Mouse (Mus musculus): Measurements from ENCODE around the gene Kcnj1. TPM values are rescaled to one million over a fixed set of nuclear protein-coding genes. Genes with fewer than 3 reads are reported as not detected.
A peak's percentile ranks its signal among the peaks of the same experiment; 100 is the strongest.

Kcnj1 gene
- polyA plus RNA-seq, 1 experiment from 2014 or later, result 19.2 TPM

- no peak overlapping the region for H3K27ac ChIP-seq (ENCODE audit: low read length)
- WGBS, result 87% methylated on average over 5 of the region's 5 CpGs
- H3K4me1 ChIP-seq (ENCODE audit: insufficient read depth, low read length), result peaks cover 7% of the 10 kb centered on the region; the same call in 1 of the 2 replicates
- no peaks in the 10 kb centered on the region for H3K27me3 ChIP-seq (ENCODE audit: insufficient read depth, low read length)
- no peak overlapping the region for H3K4me2 ChIP-seq (replicated peaks; ENCODE audit: low read depth, low read length)
- no peak overlapping the region for H3K4me3 ChIP-seq (ENCODE audit: low read length)
- no peaks in the 10 kb centered on the region for H3K36me3 ChIP-seq (ENCODE audit: insufficient read depth, low read length)
- no peaks in the 10 kb centered on the region for H3K9me3 ChIP-seq (ENCODE audit: low read length)
- H3K9ac ChIP-seq (replicated peaks; ENCODE audit: low read length), result no peak overlapping the region
- no peak for ATAC-seq (ENCODE audit: low FRiP score, low TSS enrichment)
Observed at GRCm38 (mm10) chr9:32391092-32391491, 18.8 kb downstream of the Kcnj1 start.

- Histone ChIP-seq H3K9me3 (ENCODE audit: low read length) (no peaks in the 10 kb centered on the region), H3K4me3 (ENCODE audit: low read length) (no peak overlapping the region), H3K27ac (ENCODE audit: low read length) (no peak overlapping the region), H3K4me2 (replicated peaks; ENCODE audit: low read depth, low read length) (no peak overlapping the region), H3K36me3 (ENCODE audit: insufficient read depth, low read length) (no peaks in the 10 kb centered on the region), H3K27me3 (ENCODE audit: insufficient read depth, low read length) (no peaks in the 10 kb centered on the region), H3K9ac (replicated peaks; ENCODE audit: low read length) (no peak overlapping the region), H3K4me1 (ENCODE audit: insufficient read depth, low read length) (peaks cover 4% of the 10 kb centered on the region; the same call in 1 of the 2 replicates)
- 80% methylated on average over 9 of the region's 9 CpGs for WGBS
- ATAC-seq (ENCODE audit: low FRiP score, low TSS enrichment), result no peak
Observed at GRCm38 (mm10) chr9:32391701-32392100, 19.4 kb downstream of the Kcnj1 start.

GRCm38 (mm10) chr9:32392716-32393115, 20.4 kb downstream of the Kcnj1 start:
- Histone ChIP-seq H3K4me1 (ENCODE audit: insufficient read depth, low read length) (no peaks in the 10 kb centered on the region), H3K36me3 (ENCODE audit: insufficient read depth, low read length) (no peaks in the 10 kb centered on the region), H3K27me3 (ENCODE audit: insufficient read depth, low read length) (no peaks in the 10 kb centered on the region), H3K9me3 (ENCODE audit: low read length) (no peaks in the 10 kb centered on the region), H3K9ac (replicated peaks; ENCODE audit: low read length) (no peak overlapping the region), H3K27ac (ENCODE audit: low read length) (no peak overlapping the region), H3K4me2 (replicated peaks; ENCODE audit: low read depth, low read length) (no peak overlapping the region), H3K4me3 (ENCODE audit: low read length) (no peak overlapping the region)
- no peak for ATAC-seq (ENCODE audit: low FRiP score, low TSS enrichment)
- 85% methylated on average over 6 of the region's 6 CpGs for WGBS

GRCm38 (mm10) chr9:32394761-32395161, 22.5 kb downstream of the Kcnj1 start:
- Histone ChIP-seq H3K4me3 (ENCODE audit: low read length) (no peak overlapping the region), H3K9ac (replicated peaks; ENCODE audit: low read length) (no peak overlapping the region), H3K9me3 (ENCODE audit: low read length) (no peaks in the 10 kb centered on the region), H3K27ac (ENCODE audit: low read length) (no peak overlapping the region), H3K4me2 (replicated peaks; ENCODE audit: low read depth, low read length) (no peak overlapping the region), H3K36me3 (ENCODE audit: insufficient read depth, low read length) (no peaks in the 10 kb centered on the region), H3K4me1 (ENCODE audit: insufficient read depth, low read length) (no peaks in the 10 kb centered on the region), H3K27me3 (ENCODE audit: insufficient read depth, low read length) (no peaks in the 10 kb centered on the region)
- no peak for ATAC-seq (ENCODE audit: low FRiP score, low TSS enrichment)
- WGBS, result 89% methylated on average over 4 of the region's 4 CpGs

- H3K4me3 ChIP-seq (ENCODE audit: low read length), result no peak overlapping the region
Observed at GRCm38 (mm10) chr9:32400212-32400611, 27.9 kb downstream of the Kcnj1 start.

GRCm38 (mm10) chr9:32400662-32401161, 28.4 kb downstream of the Kcnj1 start:
- H3K4me2 ChIP-seq (replicated peaks; ENCODE audit: low read depth, low read length), result no peak overlapping the region
- H3K27me3 ChIP-seq (ENCODE audit: insufficient read depth, low read length), result no peaks in the 10 kb centered on the region
- H3K9me3 ChIP-seq (ENCODE audit: low read length), result no peaks in the 10 kb centered on the region
- peak overlapping the region; percentile 69 for H3K27ac ChIP-seq (ENCODE audit: low read length)
- H3K36me3 ChIP-seq (ENCODE audit: insufficient read depth, low read length), result no peaks in the 10 kb centered on the region
- H3K4me3 ChIP-seq (ENCODE audit: low read length), result no peak overlapping the region
- peaks cover 18% of the 10 kb centered on the region; the same call in 1 of the 2 replicates for H3K4me1 ChIP-seq (ENCODE audit: insufficient read depth, low read length)
- WGBS, result 45% methylated on average over 5 of the region's 5 CpGs
- H3K9ac ChIP-seq (replicated peaks; ENCODE audit: low read length), result no peak overlapping the region
- ATAC-seq (ENCODE audit: low FRiP score, low TSS enrichment), result peak; percentile 88

More at GRCm38 (mm10) chr9:32400212-32400611, 27.9 kb downstream of the Kcnj1 start:
- H3K9me3 ChIP-seq (ENCODE audit: low read length), result no peaks in the 10 kb centered on the region
- H3K4me1 ChIP-seq (ENCODE audit: insufficient read depth, low read length), result peaks cover 18% of the 10 kb centered on the region; the same call in 1 of the 2 replicates
- 41% methylated on average over 2 of the region's 2 CpGs for WGBS
- H3K27ac ChIP-seq (ENCODE audit: low read length), result peak overlapping the region; percentile 69
- no peak overlapping the region for H3K9ac ChIP-seq (replicated peaks; ENCODE audit: low read length)
- no peak for ATAC-seq (ENCODE audit: low FRiP score, low TSS enrichment)
- no peak overlapping the region for H3K4me2 ChIP-seq (replicated peaks; ENCODE audit: low read depth, low read length)
- no peaks in the 10 kb centered on the region for H3K27me3 ChIP-seq (ENCODE audit: insufficient read depth, low read length)
- H3K36me3 ChIP-seq (ENCODE audit: insufficient read depth, low read length), result no peaks in the 10 kb centered on the region

- ATAC-seq (ENCODE audit: low FRiP score, low TSS enrichment), result 0 out of 2 replicates have a peak, but pooled peaks have one; percentile 37
- 32% methylated on average over 11 of the region's 11 CpGs for WGBS
- H3K27me3 ChIP-seq (ENCODE audit: insufficient read depth, low read length), result 0 out of 2 replicates have a peak, but pooled peaks cover 4% of the 10 kb centered on the region
- no peak overlapping the region for H3K4me3 ChIP-seq (ENCODE audit: low read length)
- peaks cover 35% of the 10 kb centered on the region for H3K4me1 ChIP-seq (ENCODE audit: insufficient read depth, low read length)
- no peak overlapping the region for H3K9ac ChIP-seq (replicated peaks; ENCODE audit: low read length)
- no peaks in the 10 kb centered on the region for H3K36me3 ChIP-seq (ENCODE audit: insufficient read depth, low read length)
- no peak overlapping the region for H3K4me2 ChIP-seq (replicated peaks; ENCODE audit: low read depth, low read length)
- H3K27ac ChIP-seq (ENCODE audit: low read length), result no peak overlapping the region; the same call in 1 of the 2 replicates
- H3K9me3 ChIP-seq (ENCODE audit: low read length), result no peaks in the 10 kb centered on the region
Observed at GRCm38 (mm10) chr9:32405191-32405925, 33.1 kb downstream of the Kcnj1 start.

GRCm38 (mm10) chr9:32408730-32409059, 36.4 kb downstream of the Kcnj1 start:
- 13% methylated on average over 8 of the region's 8 CpGs for WGBS
- peaks cover 17% of the 10 kb centered on the region for H3K4me1 ChIP-seq (ENCODE audit: insufficient read depth, low read length)
- H3K9ac ChIP-seq (replicated peaks; ENCODE audit: low read length), result peak overlapping the region; percentile 80
- H3K36me3 ChIP-seq (ENCODE audit: insufficient read depth, low read length), result no peaks in the 10 kb centered on the region
- ATAC-seq (ENCODE audit: low FRiP score, low TSS enrichment), result no peak
- H3K4me2 ChIP-seq (replicated peaks; ENCODE audit: low read depth, low read length), result peak overlapping the region; percentile 97
- 0 out of 2 replicates have a peak, but pooled peaks cover 4% of the 10 kb centered on the region for H3K27me3 ChIP-seq (ENCODE audit: insufficient read depth, low read length)
- peak overlapping the region; percentile 60 for H3K4me3 ChIP-seq (ENCODE audit: low read length)
- H3K27ac ChIP-seq (ENCODE audit: low read length), result peak overlapping the region; percentile 88
- H3K9me3 ChIP-seq (ENCODE audit: low read length), result no peaks in the 10 kb centered on the region

GRCm38 (mm10) chr9:32409060-32409961, 37.0 kb downstream of the Kcnj1 start:
- H3K36me3 ChIP-seq (ENCODE audit: insufficient read depth, low read length), result no peaks in the 10 kb centered on the region
- H3K27me3 ChIP-seq (ENCODE audit: insufficient read depth, low read length), result 0 out of 2 replicates have a peak, but pooled peaks cover 4% of the 10 kb centered on the region
- ATAC-seq (ENCODE audit: low FRiP score, low TSS enrichment), result peak; percentile 73
- H3K4me3 ChIP-seq (ENCODE audit: low read length), result peak overlapping the region; percentile 60
- H3K4me2 ChIP-seq (replicated peaks; ENCODE audit: low read depth, low read length), result peak overlapping the region; percentile 97
- peaks cover 17% of the 10 kb centered on the region for H3K4me1 ChIP-seq (ENCODE audit: insufficient read depth, low read length)
- under 1% methylated on average over 46 of the region's 47 CpGs for WGBS
- no peaks in the 10 kb centered on the region for H3K9me3 ChIP-seq (ENCODE audit: low read length)
- H3K27ac ChIP-seq (ENCODE audit: low read length), result peak overlapping the region; percentile 88
- H3K9ac ChIP-seq (replicated peaks; ENCODE audit: low read length), result peak overlapping the region; percentile 80
